Mouse (Mus musculus) mouse embryonic stem cell (cell line): ENCODE measurements around the gene Pms2.

Source experiments
- in situ Hi-C, 2 experiments: fragments of 300-500 bp; cut with MboI; formaldehyde crosslinking; loops; 1 replicate in 1 of 2; 3 replicates in 1 of 2; pipeline ENCODE4 v1.14.3; 2019 to 2020; ENCODE audit warnings: low sequenced_read_pairs in 2 of 2, low pct_unique_long_range_greater_than_20kb in 1 of 2, mixed read lengths in 1 of 2; ENCODE audit not compliant: unreplicated experiment in 1 of 2

Gene Pms2

GRCm38 (mm10) chr5:143909417-143910400 is at the start of gene Pms2, which contains the start of gene Aimp2:
Gene Pms2 (plus strand): TSS chr5:143909964.
Gene Aimp2 (minus strand): TSS chr5:143909847.
- in situ Hi-C loops, result no loop called here

GRCm38 (mm10) chr5:143871547-143872169 is 38.1 kb upstream of the Pms2 start:
- in situ Hi-C loops, result no loop called here

- in situ Hi-C loops, result no loop called here
Observed at GRCm38 (mm10) chr5:143874571-143874970, 35.2 kb upstream of the Pms2 start.

- in situ Hi-C loops, result no loop called here
Observed at GRCm38 (mm10) chr5:143885274-143885673, 24.5 kb upstream of the Pms2 start.

- in situ Hi-C loops, result no loop called here
Observed at GRCm38 (mm10) chr5:143890741-143891140, 19.0 kb upstream of the Pms2 start.

GRCm38 (mm10) chr5:143892255-143892886 is 17.4 kb upstream of the Pms2 start:
- in situ Hi-C loops, result no loop called here

GRCm38 (mm10) chr5:143893396-143893795 is 16.4 kb upstream of the Pms2 start:
- in situ Hi-C loops, result no loop called here

GRCm38 (mm10) chr5:143897635-143898330 is 12.0 kb upstream of the Pms2 start, which contains the start of gene Ankrd61:
Gene Ankrd61 (minus strand): TSS chr5:143897685.
- in situ Hi-C loops, result no loop called here

GRCm38 (mm10) chr5:143902111-143902510 is 7.7 kb upstream of the Pms2 start:
- in situ Hi-C loops, result no loop called here

GRCm38 (mm10) chr5:143903813-143904212 is 6.0 kb upstream of the Pms2 start:
- in situ Hi-C loops, result no loop called here

- in situ Hi-C loops, result no loop called here
Observed at GRCm38 (mm10) chr5:143906429-143906828, 3.3 kb upstream of the Pms2 start.

GRCm38 (mm10) chr5:143908926-143909325 is 838 bp upstream of the Pms2 start:
- in situ Hi-C loops, result no loop called here

GRCm38 (mm10) chr5:143916221-143916620 is 6.5 kb downstream of the Pms2 start:
- in situ Hi-C loops, result no loop called here

- in situ Hi-C loops, result no loop called here
Observed at GRCm38 (mm10) chr5:143917418-143917817, 7.7 kb downstream of the Pms2 start.

- in situ Hi-C loops, result no loop called here
Observed at GRCm38 (mm10) chr5:143918120-143918519, 8.4 kb downstream of the Pms2 start.

- in situ Hi-C loops, result no loop called here
Observed at GRCm38 (mm10) chr5:143924781-143925452, 15.2 kb downstream of the Pms2 start.

- in situ Hi-C loops, result no loop called here
Observed at GRCm38 (mm10) chr5:143927875-143928274, 18.1 kb downstream of the Pms2 start, which contains the start of gene Gm42421. Gene Gm42421 (plus strand): TSS chr5:143928175.

- in situ Hi-C loops, result no loop called here
Observed at GRCm38 (mm10) chr5:143929291-143929690, 19.5 kb downstream of the Pms2 start.
